Mouse (Mus musculus) brown adipose tissue, adult 24 weeks (tissue): ENCODE measurements at regions not wholly inside any gene's neighbourhood (a gene's known extent, or its start where the extent isn't known, plus 50 kb on each side); places are given as distances from the start of the nearest gene placed in this dataset.
A peak's percentile ranks its signal among the peaks of the same experiment; 100 is the strongest.

Source experiments
- H3K27ac ChIP-seq: fragments of 200-500 bp; replicated peaks from 2 replicates; pipeline ENCODE4 v1.5.1; 2012; ENCODE audit warnings: low read depth, mild to moderate bottlenecking, low read length
- H3K4me1 ChIP-seq: fragments of 200-500 bp; 2 replicates; pipeline ENCODE4 v1.6.1; 2012; ENCODE audit warnings: low read length, mixed read lengths; ENCODE audit not compliant: control insufficient read depth, insufficient read depth, insufficient read length
- H3K4me3 ChIP-seq: fragments of 200-500 bp; 2 replicates; pipeline ENCODE4 v1.5.1; 2012; ENCODE audit warnings: low read depth, mild to moderate bottlenecking, low read length, moderate library complexity; ENCODE audit not compliant: insufficient read depth

- H3K4me1 ChIP-seq = no peaks in the 10 kb centered on the region
- H3K4me3 ChIP-seq = no peak overlapping the region
Measured at GRCm38 (mm10) chr13:43972906-43973305, 188.3 kb downstream of the Cd83 start.

GRCm38 (mm10) chr13:43975281-43975680, 190.7 kb downstream of the Cd83 start:
- Histone ChIP-seq H3K4me1 (no peaks in the 10 kb centered on the region), H3K27ac (no peak overlapping the region), H3K4me3 (no peak overlapping the region)

More at GRCm38 (mm10) chr13:43972906-43973305, 188.3 kb downstream of the Cd83 start:
- H3K27ac ChIP-seq = no peak overlapping the region

DNA sequence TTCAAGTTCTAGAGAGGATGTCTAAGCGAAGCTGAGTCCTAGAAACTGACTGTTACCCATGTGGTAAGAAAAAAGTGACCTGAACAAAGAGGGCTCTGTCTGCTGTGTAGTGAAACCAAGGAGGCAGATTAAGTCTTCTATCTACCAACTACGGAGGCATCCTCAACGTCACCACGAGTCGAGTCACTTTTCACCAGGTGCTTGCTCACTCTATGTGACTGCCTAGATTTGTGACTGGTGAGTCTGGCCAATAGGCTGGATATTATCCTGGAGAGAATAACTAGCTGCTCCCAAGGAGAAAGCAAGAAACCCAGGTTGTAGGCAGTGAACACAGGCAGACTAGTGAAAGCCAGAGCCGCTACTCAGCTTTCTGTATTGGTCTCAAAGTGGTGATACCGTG, 191.2 kb downstream of the Cd83 start:
- Histone ChIP-seq H3K4me3 (no peak overlapping the region), H3K27ac (no peak overlapping the region), H3K4me1 (no peaks in the 10 kb centered on the region)

DNA sequence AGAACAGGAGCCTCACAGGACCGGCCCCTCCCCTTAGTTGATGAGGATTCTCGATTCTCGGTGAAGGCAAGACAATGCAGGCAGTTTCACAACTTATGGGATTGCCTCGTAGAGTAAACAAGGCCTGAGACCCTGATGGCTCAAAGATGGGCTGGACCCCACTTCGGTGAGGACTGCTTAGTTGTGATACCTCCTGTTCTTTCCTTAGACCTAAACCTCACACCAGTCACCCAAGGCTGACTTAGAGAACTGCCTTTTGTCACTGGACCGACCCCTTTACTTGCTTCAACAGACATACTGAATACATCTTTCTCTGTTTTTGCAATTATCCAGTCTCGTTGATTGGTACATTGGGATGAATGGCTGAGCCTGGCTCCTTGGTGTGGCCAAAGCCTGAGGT, 192.1 kb downstream of the Cd83 start:
- H3K4me3 ChIP-seq = no peak overlapping the region
- H3K4me1 ChIP-seq = no peaks in the 10 kb centered on the region
- H3K27ac ChIP-seq = no peak overlapping the region

DNA sequence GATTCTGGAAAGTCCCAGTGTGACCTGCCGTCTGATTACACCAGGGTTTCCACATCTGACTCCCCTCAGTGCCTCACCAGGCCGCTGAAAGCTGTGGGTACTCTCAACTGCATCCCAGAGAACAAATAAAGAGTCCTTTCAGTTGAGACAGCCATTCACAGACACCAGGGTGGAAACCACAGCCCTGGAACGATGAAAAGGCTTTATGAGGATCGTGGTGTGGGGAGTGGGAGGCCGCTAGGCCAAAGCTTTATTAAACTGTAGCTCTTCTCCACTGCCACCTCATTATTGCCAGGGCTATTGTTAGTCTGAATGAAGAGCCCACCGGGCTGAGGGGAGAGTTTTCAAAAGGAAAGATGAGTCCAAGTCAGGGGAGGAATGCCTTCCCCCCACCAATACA, 202.8 kb downstream of the Cd83 start:
- Histone ChIP-seq H3K4me3 (no peak overlapping the region), H3K4me1 (peaks cover 12% of the 10 kb centered on the region), H3K27ac (no peak overlapping the region)

DNA sequence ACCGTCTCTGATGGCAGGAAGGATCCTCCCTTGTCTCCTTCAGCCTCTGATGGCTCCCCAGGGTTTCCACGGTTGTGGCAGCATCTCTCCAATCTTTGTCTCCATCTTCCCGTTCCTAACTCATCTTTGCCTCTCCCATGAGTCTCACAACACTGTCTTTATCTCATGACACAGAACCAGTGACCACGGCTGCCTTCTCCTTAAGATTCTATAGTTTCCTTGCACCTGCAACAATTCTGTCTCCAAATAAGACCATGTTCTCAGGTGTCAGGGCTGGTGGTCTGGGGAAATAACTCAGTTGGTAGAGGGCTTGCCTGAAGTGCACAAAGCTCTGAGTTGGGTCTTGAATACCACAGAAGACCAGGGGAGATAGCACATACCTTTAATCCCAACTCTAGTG, 203.8 kb downstream of the Cd83 start:
- peaks cover 12% of the 10 kb centered on the region for H3K4me1 ChIP-seq
- H3K4me3 ChIP-seq = no peak overlapping the region
- no peak overlapping the region for H3K27ac ChIP-seq

DNA sequence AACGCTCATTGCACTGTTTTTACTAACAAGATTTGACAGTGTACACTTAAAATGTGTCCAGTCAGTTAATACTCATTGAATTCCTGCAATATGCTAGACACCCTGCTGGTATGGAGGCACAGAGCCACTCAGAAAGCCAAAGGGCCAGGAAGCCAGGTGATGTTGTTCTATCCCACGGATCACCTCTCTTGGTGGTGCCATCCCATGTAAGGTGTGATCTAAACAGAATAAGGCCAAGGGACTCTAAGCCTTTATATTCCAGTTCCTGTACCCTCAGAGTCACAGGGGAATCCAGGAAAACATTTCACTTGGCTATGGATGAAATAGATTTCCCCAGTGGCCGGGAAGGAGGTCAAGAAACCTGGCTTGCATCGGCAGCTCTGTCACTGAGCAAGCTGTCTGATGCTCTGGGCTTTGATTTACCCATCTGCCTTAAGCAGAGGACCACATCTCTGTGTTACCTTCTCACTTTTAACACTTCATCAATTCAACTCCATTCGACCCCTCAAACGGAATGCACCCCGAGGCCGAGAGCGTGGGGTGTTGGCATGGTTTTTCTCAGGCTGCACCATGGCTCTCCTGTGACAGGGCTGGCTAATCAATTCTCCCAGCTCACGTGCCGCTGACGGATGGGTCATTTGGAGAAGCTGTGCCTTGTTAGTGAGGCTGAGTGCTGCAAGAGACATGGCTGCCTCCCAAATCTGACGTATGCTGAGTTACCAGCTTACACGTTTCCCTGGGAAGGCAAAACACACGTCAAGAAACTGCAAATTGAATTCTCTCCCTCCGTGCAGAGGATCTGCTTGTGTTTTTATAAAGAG, 205.9 kb downstream of the Cd83 start:
- H3K4me3 ChIP-seq = no peak overlapping the region
- 0 out of 2 replicates have a peak overlapping the region, but pooled peaks have one; percentile 13 for H3K27ac ChIP-seq
- peaks cover 12% of the 10 kb centered on the region for H3K4me1 ChIP-seq

DNA sequence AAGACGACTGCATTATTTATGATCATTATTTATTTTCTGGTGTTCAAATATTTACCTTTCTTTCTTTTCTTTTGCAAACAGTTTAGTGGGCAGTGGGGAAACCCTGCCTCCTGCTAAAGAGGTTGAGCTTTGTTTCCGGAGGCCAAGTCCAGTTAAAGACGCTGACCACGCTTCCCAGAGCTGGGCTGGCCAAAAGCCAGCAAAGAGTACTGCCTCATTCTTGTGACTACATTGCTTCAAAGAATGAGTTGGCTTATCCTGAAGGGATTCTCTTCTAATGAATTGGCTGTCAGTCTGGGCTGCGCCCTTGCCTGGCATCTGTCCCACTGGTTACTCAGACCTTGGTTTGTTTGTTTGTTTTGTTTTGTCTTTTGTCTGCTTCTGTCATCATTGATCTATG, 207.2 kb downstream of the Cd83 start:
- no peak overlapping the region; the same call in 1 of the 2 replicates for H3K4me3 ChIP-seq
- H3K4me1 ChIP-seq = peaks cover 12% of the 10 kb centered on the region
- peak overlapping the region; percentile 76 for H3K27ac ChIP-seq

DNA sequence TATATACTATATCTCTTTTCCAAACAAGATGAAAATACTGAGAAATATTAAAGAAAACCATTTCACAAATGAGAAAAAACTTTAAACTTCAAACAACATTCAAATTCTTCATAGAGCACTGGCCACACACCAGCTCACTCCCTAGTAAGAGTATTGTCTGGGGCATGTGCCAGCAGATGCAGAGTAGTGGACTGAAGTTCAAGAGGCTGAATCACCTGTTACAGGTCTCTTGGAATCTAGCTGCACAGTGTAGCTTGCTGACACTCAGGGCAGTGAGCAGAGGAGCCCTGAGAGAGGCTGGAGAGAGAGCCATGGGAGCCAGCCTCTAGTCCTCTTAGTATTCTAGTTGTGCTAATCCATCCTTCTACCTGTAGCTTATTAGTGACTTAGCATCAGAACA, 208.4 kb downstream of the Cd83 start:
- Histone ChIP-seq H3K4me1 (peaks cover 12% of the 10 kb centered on the region), H3K27ac (no peak overlapping the region), H3K4me3 (no peak overlapping the region)

- Histone ChIP-seq H3K4me1 (peaks cover 12% of the 10 kb centered on the region), H3K27ac (no peak overlapping the region), H3K4me3 (no peak overlapping the region)
Measured at GRCm38 (mm10) chr13:43994361-43994760, 209.8 kb downstream of the Cd83 start.

DNA sequence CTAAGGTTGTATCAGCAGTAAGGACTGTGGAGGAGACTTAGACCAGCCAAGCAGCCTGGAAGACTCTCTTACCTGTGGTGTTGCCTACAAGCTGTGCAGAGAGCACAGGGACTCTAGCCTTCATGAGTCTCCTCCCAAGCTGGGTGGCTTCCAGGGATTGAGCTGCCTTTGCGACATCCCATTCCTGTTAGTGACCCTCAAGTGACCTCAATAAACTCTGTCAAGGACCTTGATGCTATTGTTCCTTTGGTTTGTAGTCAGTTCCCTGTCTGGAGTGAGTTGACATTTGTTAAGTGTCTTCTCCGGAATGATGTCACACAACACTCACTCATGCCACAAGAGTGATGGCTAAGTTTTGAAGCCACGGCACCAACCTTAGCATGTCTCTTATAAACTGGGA, 211.0 kb downstream of the Cd83 start:
- Histone ChIP-seq H3K4me1 (peaks cover 8% of the 10 kb centered on the region), H3K27ac (0 out of 2 replicates have a peak overlapping the region, but pooled peaks have one; percentile 2), H3K4me3 (no peak overlapping the region)

DNA sequence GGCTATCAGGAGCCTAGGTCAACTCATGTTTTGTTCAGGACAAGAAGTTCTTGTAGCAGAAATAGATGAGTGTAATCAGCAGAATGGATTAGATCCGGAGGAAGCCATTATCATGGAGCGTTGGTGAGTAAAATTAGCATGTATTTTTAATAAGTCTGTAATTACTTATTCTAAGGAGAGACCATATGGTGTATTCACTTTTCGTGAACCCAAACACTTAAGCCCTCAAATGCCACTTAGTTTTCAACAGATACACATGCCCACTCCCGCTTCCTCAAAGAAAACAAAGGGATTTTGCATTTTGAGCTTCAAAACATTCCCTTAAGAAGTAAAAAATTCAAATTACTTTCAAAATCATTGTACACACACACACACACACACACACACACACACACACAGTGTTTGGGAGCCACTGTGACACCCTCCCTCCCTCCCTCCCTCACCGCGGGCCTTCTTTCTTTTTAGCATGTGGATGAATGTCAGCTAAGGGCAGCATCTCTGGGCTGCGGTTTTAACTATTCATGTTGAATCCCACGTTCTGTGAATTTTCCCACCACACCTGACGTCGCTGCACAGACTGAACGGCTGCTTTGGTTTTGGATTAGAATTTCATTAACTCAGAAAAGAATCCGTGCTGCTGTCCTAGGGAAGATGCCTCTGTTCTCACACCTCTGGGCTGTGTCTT, 217.4 kb downstream of the Cd83 start:
- Histone ChIP-seq H3K4me3 (no peak overlapping the region), H3K27ac (no peak overlapping the region), H3K4me1 (no peaks in the 10 kb centered on the region)

- Histone ChIP-seq H3K4me1 (no peaks in the 10 kb centered on the region), H3K4me3 (no peak overlapping the region), H3K27ac (no peak overlapping the region)
Measured at GRCm38 (mm10) chr13:44012868-44013267, 228.3 kb downstream of the Cd83 start.

DNA sequence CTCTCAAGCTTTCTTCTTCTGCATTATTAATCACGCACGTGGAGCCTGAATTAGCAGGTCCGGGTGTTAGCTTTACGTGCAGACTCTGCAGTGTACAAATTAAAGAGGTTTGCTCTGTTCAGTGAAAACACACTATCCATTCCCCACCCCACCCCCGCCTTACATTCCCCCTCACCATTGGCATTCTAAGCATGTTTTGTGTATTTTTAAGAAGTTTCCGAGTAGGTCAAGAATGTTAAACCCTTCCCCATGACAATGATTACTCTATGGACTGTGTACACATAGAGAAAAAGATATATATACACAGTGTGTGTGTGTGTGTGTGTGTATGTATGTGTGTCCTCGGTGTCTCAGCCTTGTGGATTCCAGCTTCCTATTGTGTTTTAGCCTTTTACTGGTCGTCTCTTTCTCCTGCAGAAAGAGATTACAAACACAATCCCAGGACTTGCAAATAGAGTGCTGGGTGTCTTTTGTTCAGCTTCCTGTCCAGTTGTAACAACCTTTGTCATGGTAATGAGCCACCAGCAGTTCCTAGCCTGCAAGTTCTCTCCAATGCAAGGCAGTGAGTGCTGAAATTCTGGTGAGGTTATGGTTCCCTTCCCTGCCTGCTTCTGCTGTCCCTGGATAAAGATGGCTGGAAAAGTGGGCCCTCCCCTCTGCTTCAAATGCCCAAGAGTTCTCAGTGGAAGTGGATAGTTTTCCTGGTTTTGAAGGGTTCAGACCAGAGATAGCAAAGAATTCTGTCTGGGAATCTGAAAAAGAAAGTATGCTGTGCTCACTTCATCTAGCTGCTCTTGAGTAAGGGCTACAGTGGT, 234.1 kb downstream of the Cd83 start:
- Histone ChIP-seq H3K27ac (no peak overlapping the region), H3K4me1 (no peaks in the 10 kb centered on the region), H3K4me3 (no peak overlapping the region)

GRCm38 (mm10) chr13:44019304-44019583, 234.7 kb downstream of the Cd83 start:
- no peak overlapping the region for H3K4me3 ChIP-seq
- no peaks in the 10 kb centered on the region for H3K4me1 ChIP-seq
- H3K27ac ChIP-seq = no peak overlapping the region
